Mouse (Mus musculus): Measurements from ENCODE around the gene Car8.

Car8 gene

DNA sequence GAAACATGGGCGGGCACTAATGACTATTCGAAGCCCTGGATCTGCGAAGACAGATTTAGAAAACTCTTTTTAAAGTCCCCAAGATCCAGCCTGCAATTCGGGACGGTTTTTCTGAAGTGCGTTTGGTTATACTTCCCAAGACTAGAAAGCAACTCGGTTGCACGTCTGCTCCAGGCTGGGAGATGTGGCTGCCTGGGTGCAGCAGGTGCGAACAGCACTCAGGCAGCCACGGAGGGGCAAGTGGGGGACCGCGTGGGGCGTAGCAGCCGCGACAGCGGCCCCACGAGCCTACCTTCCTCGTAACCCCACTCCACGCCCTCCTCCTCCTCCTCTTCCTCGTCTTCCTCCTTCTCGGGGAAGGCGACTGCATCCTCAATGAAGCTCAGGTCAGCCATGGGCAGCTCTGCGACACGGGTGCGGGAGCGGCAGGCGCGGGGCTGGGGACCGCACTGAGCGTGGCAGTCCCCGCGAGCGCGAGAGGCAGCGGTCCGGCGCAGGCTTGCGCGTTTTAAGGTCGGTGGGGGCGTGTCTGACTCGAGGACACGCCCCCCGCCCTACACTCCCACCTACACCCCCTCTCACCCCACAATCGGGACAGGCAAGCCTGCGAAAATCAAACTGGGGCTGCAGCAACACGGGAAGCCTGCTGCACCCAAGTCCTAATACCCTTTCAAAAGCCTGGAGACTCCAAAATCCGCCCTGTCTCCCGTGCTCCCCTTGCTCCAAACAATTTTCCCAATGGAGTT is at the start of gene Car8:
TSS of gene Car8 (minus strand) at position 482 of the 746 bp plus-strand sequence.
- peak; percentile 3 to 18 for DNase-seq

DNA sequence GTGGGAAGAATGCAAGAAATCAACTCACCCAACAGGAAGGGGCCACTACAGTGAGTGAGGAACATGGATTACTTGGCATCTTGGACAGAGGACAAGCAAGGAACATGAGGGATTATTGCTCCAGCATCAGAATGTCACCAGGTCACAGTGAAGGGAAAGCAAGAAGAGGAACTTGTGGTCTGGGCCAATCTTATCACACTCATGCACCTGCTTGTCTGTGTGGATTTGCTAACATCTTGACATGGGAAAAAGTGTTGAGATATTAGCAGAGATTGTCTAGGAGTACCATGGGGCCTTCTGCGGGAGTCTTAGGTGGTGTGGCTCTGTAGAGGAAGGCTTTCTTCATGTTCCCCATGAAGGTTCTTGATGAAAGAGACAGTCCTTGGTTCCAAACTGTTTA is 46.1 kb upstream of the Car8 start:
- no peak for DNase-seq

DNA sequence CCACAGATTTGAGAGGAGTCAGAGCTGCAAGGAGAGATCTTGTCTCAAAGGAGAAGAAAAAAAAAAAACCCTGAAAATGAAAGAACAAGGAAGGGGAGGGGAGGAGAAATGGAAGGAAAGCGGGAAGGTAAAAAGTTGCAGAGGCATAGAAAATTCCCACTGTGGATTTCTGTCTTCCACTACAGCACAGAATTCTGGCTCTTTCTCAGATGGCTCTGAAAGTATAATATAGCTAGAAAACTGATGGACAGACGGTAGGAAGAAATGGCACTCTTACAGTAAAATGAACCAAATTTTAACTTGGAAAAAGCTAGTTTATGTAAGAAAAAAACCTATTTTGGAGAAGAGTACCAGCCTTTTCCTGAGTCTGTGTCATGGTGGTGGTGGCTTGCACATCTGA is 39.3 kb upstream of the Car8 start:
- no peak for DNase-seq

DNA sequence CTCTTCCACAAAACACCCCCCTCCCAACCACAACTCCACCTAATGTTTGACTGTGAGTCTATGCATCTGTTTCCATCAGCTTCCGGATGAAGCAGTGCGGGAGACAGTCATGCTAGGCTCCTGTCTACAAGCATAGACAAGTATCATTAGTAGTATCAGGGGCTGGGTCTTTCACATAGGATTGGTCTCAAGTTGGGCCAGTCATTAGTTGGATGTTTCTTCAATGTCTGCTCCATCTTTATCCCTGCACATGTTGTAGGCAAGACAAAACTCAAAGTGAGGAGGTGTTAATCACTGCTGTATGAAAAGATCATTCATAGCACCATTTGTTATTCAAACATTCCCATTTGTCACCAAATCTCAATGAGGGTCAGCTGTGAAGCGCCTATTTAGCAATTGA is 11.0 kb upstream of the Car8 start:
- DNase-seq = no peak

DNA sequence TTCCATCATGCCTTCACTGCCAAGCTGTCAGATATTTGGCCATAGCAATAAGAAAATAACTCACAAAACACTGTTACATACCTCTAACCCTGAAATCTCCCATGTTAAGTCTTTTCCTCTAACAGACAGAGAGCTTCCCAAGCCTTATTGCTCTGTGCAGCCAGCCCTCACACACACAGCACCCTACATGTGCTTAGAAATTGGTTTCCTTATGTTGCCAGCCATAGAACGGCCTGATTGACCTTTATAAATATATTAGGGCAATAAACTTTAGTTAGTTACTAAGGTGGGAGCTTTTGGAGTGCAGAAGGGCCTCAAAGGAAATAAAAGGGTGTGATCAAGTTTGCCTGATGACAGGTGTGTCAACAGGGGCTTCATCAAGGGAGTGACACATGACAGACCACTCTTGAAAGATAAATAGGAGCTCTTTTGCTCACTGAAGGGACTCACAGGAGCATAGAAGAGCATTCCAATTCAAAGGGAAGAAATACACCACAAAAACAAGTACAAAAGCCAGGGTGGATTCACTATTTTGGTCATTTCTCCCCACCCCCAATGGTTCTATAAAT is 6.7 kb upstream of the Car8 start:
- DNase-seq = no peak

DNA sequence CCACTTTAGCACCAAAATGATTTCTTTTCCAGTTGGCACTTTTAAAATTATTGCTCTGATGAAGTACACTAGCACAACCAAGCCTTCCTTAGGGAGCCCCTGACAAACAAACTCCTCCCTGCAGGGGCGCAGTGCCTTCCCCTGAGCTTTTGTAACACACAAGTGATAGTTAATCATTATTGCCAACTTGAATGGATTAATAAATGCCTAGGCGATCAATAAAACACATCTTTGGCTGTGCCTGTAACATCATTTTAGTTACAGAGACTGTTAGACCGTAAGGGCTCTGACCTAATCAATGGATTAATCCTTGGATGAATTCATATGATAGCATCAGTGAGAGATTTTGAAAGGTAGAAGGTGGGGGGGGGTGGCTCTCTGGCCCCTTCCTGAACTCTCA is 6.2 kb upstream of the Car8 start:
- DNase-seq = no peak

DNA sequence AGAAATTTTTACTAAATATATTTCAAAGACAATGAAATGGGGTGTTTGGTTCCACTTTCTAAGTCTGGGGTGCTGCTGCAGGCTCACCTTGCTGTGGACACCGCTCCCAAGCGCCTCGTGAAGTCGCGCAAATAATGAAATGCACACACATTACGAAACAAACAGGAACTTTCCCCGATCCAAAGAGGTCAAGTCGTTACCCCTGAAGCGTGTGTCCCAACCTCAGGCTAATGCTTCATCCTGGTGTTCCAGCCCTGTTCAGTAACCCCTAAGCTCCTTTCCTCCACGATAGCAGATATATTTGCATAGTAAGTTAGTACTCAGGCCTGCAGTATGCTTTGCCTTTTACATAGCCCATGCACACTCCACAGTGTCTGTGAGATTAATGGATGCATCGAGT is 858 bp upstream of the Car8 start:
- no peak for DNase-seq

DNA sequence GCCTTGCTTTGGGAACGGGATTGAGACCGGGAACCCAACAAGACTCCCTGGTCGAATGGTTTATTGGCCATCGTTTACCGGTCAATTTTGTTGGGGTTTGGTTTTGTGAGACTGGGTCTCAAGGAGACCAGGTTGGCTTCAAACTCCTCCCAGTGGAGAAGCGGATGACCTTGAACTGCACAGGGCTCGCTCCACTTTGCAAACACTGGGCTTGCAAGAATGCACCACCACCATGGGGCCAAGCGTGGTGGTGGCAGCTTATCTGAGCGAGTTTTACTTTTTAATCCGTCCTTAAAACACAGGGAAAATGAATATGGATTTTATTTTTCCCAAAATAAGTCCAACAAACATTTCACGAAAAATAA is 447 bp upstream of the Car8 start:
- no peak for DNase-seq

DNA sequence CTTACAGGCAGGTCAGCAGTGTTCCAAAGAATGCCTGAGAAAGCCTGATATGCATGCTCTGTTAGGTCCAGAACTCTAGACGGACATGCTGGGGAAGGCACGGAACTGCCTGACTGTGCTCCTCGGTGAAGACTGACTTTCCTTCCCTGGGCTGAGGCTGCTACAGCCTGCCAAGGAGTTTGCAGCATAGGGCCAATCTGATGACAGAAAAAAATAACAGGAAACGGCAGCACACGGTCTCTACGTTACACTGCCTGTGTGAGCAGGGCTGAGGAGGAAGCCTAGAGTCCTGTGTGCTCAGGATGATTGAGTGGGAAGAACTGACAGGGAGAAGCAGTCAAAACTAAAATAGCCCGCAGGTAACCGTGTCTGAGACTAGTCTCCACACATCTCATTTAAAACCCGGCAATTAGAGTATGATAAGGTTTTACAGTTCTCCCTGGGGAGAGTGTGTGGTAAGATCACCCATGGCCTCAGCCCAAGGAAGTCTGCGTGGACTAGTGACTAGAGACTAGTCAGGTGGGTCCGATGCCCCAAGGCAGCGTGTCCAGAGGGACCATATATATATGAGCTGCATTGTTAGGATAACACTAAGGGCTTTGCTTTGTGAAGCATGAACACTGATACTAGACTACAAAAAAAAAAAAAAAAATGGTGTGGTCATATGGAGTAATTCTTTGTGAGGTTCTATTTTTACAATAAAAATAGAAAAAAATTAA is 6.3 kb downstream of the Car8 start:
- no peak for DNase-seq

DNA sequence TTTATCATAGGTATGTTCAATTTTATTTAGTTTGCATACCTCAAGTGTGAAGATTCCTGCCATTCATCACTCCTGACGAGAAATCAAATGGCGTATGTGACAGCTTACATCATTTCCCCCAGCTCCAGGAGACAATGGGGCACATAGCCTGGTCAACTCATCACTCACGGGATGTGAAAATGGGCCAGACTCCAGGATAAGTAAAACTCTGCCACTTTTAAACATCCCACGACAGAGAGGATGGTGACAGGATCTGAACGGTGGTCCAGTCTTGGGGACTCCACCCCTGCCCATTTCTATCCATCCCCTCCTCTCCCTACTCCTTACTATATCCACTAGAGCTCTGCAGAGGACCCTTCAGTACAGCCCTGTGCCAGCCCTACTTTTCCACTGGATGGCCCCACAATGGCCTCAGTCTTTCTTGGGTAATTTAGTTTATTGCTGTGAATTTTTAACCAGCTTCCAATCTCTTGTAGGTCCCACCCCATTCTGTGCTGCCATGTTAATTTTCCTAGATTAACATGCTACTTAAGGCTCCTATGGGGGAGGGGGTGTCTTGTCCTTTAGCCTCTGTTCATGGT is 7.5 kb downstream of the Car8 start:
- DNase-seq = no peak

DNA sequence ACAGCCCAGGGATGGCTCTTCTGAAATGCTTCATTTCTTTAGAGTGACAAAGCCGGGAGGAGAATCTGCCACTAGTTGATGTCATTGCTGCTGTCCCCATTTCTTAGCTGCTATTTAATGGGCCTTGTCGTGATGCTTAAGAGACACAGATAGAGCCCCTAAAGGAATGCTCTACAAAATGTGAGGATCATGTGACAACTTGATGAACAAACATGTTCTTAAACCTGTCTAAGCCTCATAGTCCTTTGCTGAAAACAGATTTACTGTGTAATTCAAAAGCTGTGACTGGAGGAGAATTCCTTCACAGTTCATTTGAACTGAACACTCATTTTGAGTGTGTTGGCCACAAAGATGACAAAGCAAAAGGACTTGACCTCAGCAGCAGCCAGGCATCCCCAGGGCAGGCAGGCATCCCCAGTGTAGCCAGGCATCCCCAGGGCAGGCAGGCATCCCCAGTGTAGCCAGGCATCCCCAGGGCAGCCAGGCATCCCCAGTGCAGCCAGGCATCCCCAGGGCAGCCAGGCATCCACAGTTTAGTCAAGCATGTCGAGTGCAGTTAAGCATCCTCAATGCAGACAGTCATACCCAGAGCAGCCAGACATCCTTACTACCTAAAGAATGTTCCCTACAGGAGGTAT is 9.1 kb downstream of the Car8 start:
- no peak for DNase-seq

DNA sequence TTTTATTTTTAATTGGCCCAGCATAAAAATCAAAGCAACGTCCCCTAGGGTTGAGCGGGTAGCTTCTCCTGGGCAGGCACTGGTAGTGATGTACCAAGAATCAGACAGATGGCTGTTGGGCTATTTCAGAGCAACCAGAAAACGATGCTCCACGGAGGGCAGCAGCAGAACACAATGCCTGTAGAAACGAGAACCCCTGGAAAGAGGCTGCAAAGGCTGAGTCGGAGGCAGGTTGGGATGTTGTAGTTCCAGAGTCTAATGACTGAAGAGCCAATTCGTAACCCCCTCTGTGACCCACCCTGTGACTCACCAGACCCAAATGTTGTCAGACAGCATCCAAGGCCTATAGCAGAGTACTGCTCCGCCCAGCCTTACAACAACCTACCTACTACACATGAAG is 19.9 kb downstream of the Car8 start:
- no peak for DNase-seq

DNA sequence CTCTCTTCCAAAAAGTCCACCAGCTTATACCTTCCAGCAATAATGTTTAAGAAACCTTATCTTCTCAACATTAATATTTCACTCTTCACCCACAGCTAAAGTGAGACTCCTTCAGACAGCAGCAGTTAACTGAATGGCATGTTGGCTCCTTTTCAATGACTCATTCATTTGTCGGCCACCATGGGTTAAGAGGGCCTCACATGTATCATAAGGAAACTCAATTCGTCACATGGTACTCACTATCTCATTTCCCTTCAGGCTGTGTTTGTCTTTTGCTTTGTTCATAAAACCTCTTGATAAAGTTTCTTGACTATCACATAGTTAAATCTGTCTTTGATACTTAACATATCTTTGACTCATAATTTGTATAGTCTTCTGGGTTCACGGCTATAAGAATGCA is 20.8 kb downstream of the Car8 start:
- DNase-seq = no peak

DNA sequence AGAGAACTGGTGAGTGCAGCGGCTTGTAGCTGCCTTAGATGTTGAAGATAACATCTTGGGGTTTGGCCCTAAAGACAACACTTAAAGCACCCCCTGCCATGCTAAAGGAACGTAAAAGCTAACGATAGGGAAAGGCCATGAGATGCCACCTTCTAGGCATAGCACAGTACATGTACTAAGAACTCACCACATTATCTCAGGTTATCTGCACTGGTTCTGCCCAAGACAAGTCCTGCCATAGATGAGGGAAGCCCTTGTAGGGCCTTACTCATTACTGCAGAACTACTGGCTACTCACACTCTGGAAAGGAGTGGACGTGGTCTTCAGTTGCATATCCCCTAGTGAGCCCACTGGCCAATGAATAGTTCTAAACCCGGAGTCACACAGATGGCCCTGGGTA is 21.6 kb downstream of the Car8 start:
- no peak for DNase-seq

DNA sequence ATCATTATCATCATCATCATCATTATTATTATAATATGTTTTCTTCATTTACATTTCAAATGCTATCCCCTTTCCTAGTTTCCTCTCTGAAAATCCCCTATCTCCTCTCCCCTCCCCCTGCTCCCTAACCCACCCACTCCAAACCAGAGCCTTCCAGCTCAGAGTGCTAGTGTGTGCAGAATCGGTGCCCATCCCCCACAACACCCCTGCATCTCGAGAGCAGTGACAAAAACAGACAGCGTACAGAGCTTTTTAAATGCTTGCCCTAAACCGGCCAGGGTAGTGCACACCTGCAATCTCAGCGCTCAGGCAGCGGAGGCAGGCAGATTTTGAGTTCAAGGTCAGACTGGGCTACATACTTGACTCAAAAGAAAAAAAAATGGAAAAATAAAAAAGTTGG is 22.3 kb downstream of the Car8 start:
- no peak for DNase-seq

DNA sequence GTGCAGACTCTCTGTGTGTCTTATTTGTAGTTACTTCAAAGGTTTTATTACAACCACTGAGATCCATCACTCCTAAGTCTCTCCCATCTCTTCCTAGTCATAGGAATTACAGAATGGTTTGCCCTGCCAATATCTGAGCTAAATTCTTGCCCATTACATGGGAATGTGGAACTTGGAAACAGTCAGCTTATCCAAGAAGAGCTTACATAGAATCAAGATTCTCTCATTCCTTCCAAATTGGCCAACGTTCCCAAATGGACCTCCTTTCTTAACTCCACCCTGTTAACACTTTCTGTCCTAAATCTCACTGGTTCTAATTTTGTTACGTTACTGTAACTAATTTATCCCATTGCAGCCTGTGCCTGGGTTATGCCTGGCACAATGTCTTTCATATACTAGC is 25.2 kb downstream of the Car8 start:
- no peak for DNase-seq

DNA sequence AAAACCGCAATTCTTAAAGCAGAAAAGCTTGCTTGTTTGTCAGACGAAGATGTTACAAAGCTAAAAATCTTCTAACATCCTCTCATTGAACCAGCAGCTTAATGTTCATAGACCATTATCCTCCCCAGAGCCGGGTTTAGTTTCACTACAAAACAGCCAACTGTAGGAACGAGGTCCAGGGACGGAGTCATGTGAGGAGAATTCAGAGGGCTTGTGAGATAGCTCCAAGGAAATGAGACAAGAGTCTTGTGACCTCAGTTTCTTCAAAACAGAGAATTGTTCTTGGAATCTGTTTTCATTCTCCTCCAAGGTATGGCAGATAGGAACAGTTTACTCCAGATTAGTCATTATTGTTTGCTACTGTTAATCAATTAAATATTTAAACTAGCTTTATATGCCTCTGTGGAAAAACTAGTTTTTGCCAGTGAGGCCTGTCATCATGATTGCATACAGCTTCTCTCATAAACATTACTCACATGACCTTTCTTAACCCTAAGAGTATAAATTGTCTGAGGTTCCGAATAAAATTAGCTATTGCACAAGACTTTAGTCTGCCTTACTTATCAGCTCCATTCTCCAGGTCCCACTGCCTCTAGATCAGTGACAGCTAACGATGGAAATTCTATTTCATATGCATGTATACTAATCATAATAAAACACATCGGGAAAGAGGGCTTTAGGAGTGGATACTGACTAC is 25.8 kb downstream of the Car8 start:
- DNase-seq = no peak

DNA sequence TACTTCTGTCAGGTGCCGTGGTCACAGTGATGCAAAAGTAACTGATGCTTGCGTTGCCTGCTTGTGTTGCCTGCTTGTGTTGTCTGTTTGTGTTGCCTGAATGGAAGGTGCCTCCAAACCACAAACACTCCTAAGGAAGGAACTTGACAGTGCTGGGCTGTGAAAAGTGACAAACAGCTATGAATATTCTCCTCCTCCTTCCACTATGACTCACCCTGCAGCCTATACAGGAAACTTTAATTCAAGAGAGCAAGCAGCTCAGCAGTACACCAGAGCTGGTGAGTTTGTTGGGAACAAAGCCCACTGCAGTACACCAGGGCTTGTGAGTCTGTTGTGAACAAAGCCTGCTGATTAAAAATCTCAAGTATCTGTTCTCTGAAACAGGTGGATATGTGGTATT is 28.4 kb downstream of the Car8 start:
- no peak for DNase-seq

DNA sequence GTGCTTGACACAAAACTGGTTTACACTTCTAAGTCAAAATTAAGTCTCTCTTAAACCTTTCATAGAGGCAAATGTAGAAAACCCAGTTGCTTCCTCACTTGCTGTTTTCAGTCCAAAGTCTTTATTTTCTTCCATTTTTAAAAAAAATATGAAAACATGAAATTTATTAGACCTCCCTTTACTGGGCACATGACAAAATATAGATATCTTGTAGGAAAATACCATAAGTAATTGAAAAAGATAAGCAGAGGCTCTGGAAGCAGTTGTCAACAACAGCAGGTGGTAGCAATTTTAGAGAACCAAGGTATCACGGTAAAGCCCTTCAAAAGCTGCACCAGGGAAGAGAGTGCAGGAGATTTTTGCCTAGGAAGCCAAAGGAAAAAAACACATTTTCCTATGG is 30.9 kb downstream of the Car8 start:
- DNase-seq = no peak

DNA sequence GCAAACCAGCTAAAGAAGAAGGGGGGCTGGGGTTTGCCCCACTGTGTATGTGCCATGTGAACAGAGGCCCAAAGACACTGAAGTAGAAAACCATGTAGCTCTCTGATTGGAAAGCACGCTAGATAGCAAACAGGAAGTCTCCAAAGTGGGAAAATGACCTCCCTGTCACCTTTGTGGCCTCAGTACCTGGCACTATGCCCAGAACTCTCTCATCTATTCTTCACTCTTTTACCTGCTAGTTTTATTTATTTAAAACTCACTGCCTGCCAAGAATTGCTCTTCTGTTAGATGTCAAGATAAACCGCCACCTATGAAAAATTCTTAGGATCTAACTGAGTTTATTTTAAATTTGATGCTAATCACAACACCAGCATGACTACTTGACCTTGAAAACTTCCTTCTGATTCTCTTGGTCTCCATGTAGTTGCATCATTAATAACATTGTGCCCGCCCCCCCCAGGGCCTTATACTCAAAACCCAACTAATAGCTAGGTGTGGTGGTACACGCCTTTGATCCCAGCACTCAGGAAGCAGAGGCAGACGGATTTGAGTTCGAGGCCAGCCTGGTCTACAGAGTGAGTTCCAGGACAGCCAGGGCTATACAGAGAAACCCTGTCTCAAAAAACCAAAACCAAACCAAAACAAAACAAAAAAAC is 31.8 kb downstream of the Car8 start:
- no peak for DNase-seq

DNA sequence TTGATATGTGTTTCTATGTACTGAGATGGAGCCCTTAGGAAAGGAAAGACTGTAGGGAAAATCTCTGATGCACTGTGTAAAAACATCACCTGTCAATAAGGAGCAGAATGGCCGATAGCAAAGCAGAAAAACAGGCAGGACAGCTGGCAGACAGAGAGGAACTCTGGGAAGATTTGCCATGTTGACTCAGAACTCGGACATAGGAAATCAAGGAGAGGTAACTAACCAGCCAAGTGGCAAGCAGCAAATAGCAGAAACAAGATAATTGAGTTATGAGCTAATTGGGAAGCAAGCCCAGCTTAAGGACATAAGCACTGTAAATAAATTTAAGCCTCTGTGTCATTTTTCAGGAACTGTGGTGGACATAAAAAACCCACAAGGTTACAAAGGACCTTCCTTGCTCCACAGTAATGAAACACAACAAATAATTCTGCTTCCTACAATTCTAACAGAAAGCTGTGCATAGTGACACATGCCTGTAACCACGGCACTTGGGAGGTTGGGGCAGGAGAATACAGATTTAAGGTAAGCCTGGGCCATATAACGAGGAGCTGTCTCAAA is 33.7 kb downstream of the Car8 start:
- DNase-seq = no peak

DNA sequence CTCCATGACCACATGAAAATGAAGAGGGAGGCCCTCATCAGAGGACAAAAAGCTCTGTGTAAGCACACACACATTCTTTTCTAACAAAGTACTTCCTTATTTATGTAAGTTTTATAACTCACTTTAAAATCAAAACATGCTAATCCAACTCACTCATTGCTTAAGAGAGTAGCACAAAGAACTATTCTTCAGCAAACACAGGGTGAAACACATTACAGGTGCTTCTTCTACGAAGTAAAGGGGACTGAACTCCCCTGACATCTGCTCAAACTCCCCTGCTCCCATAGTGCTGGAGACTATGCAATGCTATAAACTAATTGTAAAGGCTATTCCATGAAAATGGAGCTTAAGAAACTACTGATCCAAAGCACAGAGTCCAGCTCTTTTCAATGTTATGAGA is 35.5 kb downstream of the Car8 start:
- DNase-seq = no peak
